Mouse (Mus musculus) C2C12 (cell line): Measurements from ENCODE around the gene Yap1. TPM values are rescaled to one million over a fixed set of nuclear protein-coding genes. Genes with fewer than 3 reads are reported as not detected.

Source experiments
- H3K27me3 ChIP-seq: one replicate; pipeline ENCODE4 v1.6.1; 2011; ENCODE audit not compliant: control insufficient read depth, insufficient read depth, insufficient read length
- H3K36me3 ChIP-seq: one replicate; pipeline ENCODE4 v1.6.1; 2011; ENCODE audit not compliant: control insufficient read depth, insufficient read depth
- H3K4me3 ChIP-seq: one replicate; pipeline ENCODE4 v1.5.1; 2011; ENCODE audit warnings: mild to moderate bottlenecking, control low read depth; ENCODE audit not compliant: poor library complexity, insufficient read depth, severe bottlenecking
- H3K79me2 ChIP-seq: one replicate; pipeline ENCODE4 v1.6.1; 2011; ENCODE audit not compliant: control insufficient read depth, insufficient read depth
- H3K79me3 ChIP-seq: one replicate; pipeline ENCODE4 v1.6.1; 2011; ENCODE audit warnings: low read depth, control low read depth
- H3ac ChIP-seq: one replicate; pipeline ENCODE3; 2011; ENCODE audit warnings: low read depth; ENCODE audit not compliant: control insufficient read depth, insufficient read length
- CEBPB ChIP-seq: IDR thresholded peaks from one replicate; pipeline ENCODE4 v1.6.1; 2011; ENCODE audit warnings: low read depth, mild to moderate bottlenecking, control low read depth, moderate library complexity
- CTCF ChIP-seq: IDR thresholded peaks from one replicate; pipeline ENCODE4 v1.5.1; 2011; ENCODE audit not compliant: control insufficient read depth, insufficient read depth, insufficient read length
- FOSL1 ChIP-seq: IDR thresholded peaks from one replicate; pipeline ENCODE4 v1.8.0; 2011; ENCODE audit warnings: mild to moderate bottlenecking, low read length; ENCODE audit not compliant: poor library complexity, insufficient read depth, severe bottlenecking
- MAX ChIP-seq: IDR thresholded peaks from one replicate; pipeline ENCODE4 v1.6.1; 2011; ENCODE audit warnings: mild to moderate bottlenecking, control low read depth
- MYOD1 ChIP-seq: IDR thresholded peaks from one replicate; pipeline ENCODE4 v1.6.1; 2011; ENCODE audit warnings: low read depth; ENCODE audit not compliant: control insufficient read depth, insufficient read length
- MYOG ChIP-seq: IDR thresholded peaks from one replicate; pipeline ENCODE4 v1.6.1; 2011; ENCODE audit not compliant: control insufficient read depth, insufficient read length; ENCODE audit errors: extremely low read depth
- USF1 ChIP-seq: IDR thresholded peaks from one replicate; pipeline ENCODE4 v1.6.1; 2011; ENCODE audit warnings: low read depth, mild to moderate bottlenecking, control low read depth, moderate library complexity
- polyA plus RNA-seq: library from polyadenylated mRNA; unstranded; fragments of >200 nt; fragmentation: generic; extraction: Trizol; gene quantifications from one replicate; pipeline ENCODE4 v1.2.1, GENCODE M21; 2012; ENCODE audit warnings: missing spikeins

The Yap1 gene
- polyA plus RNA-seq, 1 experiment = 39.7 TPM

- peaks cover 87% of the 10 kb centered on the region for H3K79me3 ChIP-seq
- TF ChIP-seq MAX = no peak
- TF ChIP-seq CTCF = no peak
- TF ChIP-seq MYOD1 = no peak
- no peak for TF ChIP-seq FOSL1
- TF ChIP-seq MYOG = no peak
- no peak overlapping the region for H3K4me3 ChIP-seq
- H3ac ChIP-seq = no peak overlapping the region
- peaks cover 8% of the 10 kb centered on the region for H3K36me3 ChIP-seq
- no peaks in the 10 kb centered on the region for H3K27me3 ChIP-seq
- peaks cover 100% of the 10 kb centered on the region for H3K79me2 ChIP-seq
Observed at GRCm38 (mm10) chr9:7980162-7980561, 24.2 kb downstream of the Yap1 start.

DNA sequence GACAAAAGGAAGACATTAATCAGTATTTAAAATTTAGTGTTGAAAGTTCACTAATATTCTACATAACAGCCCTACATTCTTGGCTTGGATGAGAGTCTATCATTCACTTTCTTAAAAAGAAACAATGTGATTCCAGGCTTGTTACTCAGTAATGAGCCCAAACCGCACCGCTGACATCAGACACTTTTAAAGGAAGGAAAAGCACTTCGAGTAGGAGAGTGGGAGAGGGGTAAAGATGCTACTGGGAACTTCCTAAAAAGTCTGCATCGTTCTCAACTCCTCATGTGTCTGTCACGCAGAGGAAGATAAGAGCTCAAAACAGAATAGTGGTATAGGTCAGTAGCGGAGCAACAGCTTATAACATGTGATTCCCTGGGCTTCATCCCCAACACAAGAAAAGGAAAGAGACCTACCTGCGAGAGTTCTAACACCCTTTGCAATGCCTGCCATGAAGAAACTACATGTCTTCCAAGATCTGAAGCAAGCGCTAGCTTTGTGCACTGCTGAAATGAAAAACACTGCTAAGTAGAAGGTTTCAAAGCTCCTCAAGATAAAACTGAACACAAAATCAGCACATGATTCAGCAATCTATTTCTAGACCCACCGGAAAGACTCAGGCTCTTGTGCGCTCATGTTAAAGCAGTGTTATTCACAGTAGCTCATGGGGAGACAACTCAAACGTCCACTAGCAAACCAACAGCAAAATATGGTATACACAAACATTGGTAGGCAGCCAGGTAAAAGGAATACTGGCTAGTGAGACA lies 25.1 kb downstream of the Yap1 start:
- Histone ChIP-seq H3K79me2 (peaks cover 100% of the 10 kb centered on the region), H3K36me3 (peaks cover 8% of the 10 kb centered on the region)

GRCm38 (mm10) chr9:7978502-7978901 lies 25.9 kb downstream of the Yap1 start:
- H3K27me3 ChIP-seq = no peaks in the 10 kb centered on the region
- no peak overlapping the region for H3K4me3 ChIP-seq
- H3K36me3 ChIP-seq = peaks cover 11% of the 10 kb centered on the region
- peaks cover 100% of the 10 kb centered on the region for H3K79me2 ChIP-seq
- peaks cover 80% of the 10 kb centered on the region for H3K79me3 ChIP-seq
- TF ChIP-seq CTCF (no peak), CEBPB (no peak), MAX (no peak), FOSL1 (no peak), USF1 (no peak), MYOG (no peak), MYOD1 (no peak)
- H3ac ChIP-seq = no peak overlapping the region

More for the DNA sequence above, 25.1 kb downstream of the Yap1 start:
- no peak for TF ChIP-seq MYOG
- no peak for TF ChIP-seq MYOD1
- TF ChIP-seq CEBPB = no peak
- no peak for TF ChIP-seq FOSL1
- no peak for TF ChIP-seq USF1
- TF ChIP-seq CTCF = no peak
- TF ChIP-seq MAX = no peak
- Histone ChIP-seq H3K4me3 (no peak overlapping the region), H3ac (no peak overlapping the region), H3K79me3 (peaks cover 86% of the 10 kb centered on the region), H3K27me3 (no peaks in the 10 kb centered on the region)

DNA sequence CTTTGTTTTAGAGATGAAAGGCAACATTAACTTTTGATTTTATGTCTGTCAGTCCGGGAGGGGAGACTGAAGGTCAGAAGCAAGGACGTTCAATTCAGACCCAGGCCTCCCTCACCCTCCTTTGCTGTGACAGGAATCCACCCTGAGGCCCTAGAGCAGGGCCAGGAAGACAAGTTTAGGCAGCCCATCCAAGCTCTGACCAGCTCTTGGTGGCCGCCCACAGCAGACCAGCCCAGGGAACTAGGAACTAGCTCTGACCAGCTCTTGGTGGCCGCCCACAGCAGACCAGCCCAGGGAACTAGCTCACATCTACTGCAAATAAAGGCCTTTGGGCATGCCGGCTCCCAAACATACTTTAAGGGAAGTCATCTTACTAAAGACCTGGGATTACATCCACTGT lies 26.8 kb downstream of the Yap1 start:
- H3K36me3 ChIP-seq = peaks cover 20% of the 10 kb centered on the region
- H3K27me3 ChIP-seq = no peaks in the 10 kb centered on the region
- peaks cover 100% of the 10 kb centered on the region for H3K79me2 ChIP-seq
- TF ChIP-seq FOSL1 (no peak), MYOD1 (no peak), CTCF (no peak), MYOG (no peak), USF1 (no peak), CEBPB (no peak), MAX (no peak)
- peaks cover 71% of the 10 kb centered on the region for H3K79me3 ChIP-seq
- no peak overlapping the region for H3K4me3 ChIP-seq
- no peak overlapping the region for H3ac ChIP-seq

- peaks cover 29% of the 10 kb centered on the region for H3K36me3 ChIP-seq
Observed at GRCm38 (mm10) chr9:7971993-7972392, 32.4 kb downstream of the Yap1 start.

DNA sequence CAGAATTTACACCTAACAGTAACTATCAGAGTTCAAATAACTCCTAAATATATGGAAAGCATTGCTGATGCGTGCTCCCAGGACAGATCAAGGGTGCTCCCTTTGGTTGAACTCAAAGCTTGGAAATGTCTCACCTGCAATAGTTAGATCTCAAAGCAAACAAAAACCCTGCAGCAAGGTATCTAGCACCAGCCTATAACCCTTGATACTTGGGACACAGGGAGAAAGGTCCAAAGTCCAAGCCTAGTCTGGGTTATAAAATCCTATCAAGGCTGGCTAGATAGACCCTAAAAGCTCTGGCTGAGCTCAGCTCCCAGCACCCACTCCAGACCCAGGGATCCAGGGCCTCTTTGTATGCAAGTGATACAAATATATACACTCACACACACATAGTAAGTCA lies 36.4 kb downstream of the Yap1 start:
- Histone ChIP-seq H3K79me3 (peaks cover 52% of the 10 kb centered on the region), H3K36me3 (peaks cover 34% of the 10 kb centered on the region), H3K27me3 (no peaks in the 10 kb centered on the region), H3ac (no peak overlapping the region), H3K4me3 (no peak overlapping the region), H3K79me2 (peaks cover 92% of the 10 kb centered on the region)
- no peak for TF ChIP-seq MYOG
- TF ChIP-seq FOSL1 = no peak
- TF ChIP-seq MYOD1 = no peak
- TF ChIP-seq MAX = no peak
- no peak for TF ChIP-seq USF1
- no peak for TF ChIP-seq CEBPB

More at GRCm38 (mm10) chr9:7971993-7972392, 32.4 kb downstream of the Yap1 start:
- Histone ChIP-seq H3K4me3 (no peak overlapping the region), H3K27me3 (no peaks in the 10 kb centered on the region), H3K79me2 (peaks cover 92% of the 10 kb centered on the region), H3ac (no peak overlapping the region), H3K79me3 (peaks cover 42% of the 10 kb centered on the region)
- TF ChIP-seq FOSL1 (no peak), MYOG (no peak), MYOD1 (no peak)
